Mouse (Mus musculus): ENCODE results near the gene Cfap298. TPM values are rescaled to one million over a fixed set of nuclear protein-coding genes. Genes with fewer than 3 reads are reported as not detected.

Cfap298 gene
- polyA plus RNA-seq, 1 experiment from 2014 or later, result 45.5 TPM

GRCm38 (mm10) chr16:90934193-90934686, 674 bp downstream of the Cfap298 start:
- under 1% methylated on average over 38 of the region's 38 CpGs for WGBS
- peak overlapping the region; percentile 82 for H3K27ac ChIP-seq
- no peaks in the 10 kb centered on the region for H3K9me3 ChIP-seq (replicated peaks)
- H3K27me3 ChIP-seq (ENCODE audit: low read depth, poor library complexity, severe bottlenecking), result no peaks in the 10 kb centered on the region
- DNase-seq (ENCODE audit: low spot score), result peak; percentile 80
- peaks cover 6% of the 10 kb centered on the region; the same call in 1 of the 2 replicates for H3K36me3 ChIP-seq
- H3K4me1 ChIP-seq, result peaks cover 12% of the 10 kb centered on the region
- peak overlapping the region; percentile 75 for H3K4me3 ChIP-seq

GRCm38 (mm10) chr16:90933534-90934176, 1.3 kb downstream of the Cfap298 start:
- Histone ChIP-seq H3K4me1 (peaks cover 12% of the 10 kb centered on the region), H3K36me3 (peaks cover 10% of the 10 kb centered on the region), H3K9me3 (replicated peaks) (no peaks in the 10 kb centered on the region), H3K4me3 (peak overlapping the region; percentile 75), H3K27ac (peak overlapping the region; percentile 82), H3K27me3 (ENCODE audit: low read depth, poor library complexity, severe bottlenecking) (no peaks in the 10 kb centered on the region)
- WGBS, result 31% methylated on average over 13 of the region's 13 CpGs
- DNase-seq (ENCODE audit: low spot score), result no peak

DNA sequence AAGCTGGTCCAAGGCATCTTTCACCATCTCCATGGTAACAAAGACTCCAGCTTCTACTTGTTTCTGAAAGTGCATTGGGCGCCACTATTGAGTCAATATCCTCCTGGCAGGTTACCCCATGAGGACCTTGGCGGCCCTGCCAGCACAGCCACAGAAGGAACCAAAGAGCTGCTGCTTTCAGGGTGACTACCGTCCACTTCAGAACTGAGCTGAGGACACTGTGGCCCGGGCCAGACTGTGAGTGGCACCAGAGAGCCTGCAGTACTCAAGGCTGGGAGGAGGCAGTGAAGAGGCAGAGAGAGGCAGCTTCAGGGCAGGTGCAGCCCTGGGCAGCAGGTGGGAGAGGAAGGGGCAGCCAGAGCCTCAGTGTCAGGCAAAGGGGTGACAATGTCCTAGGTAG, 7.5 kb downstream of the Cfap298 start:
- 91% methylated on average over 4 of the region's 4 CpGs for WGBS

GRCm38 (mm10) chr16:90925461-90925860, 9.5 kb downstream of the Cfap298 start:
- Histone ChIP-seq H3K4me1 (no peaks in the 10 kb centered on the region), H3K27me3 (ENCODE audit: low read depth, poor library complexity, severe bottlenecking) (no peaks in the 10 kb centered on the region), H3K27ac (no peak overlapping the region), H3K4me3 (no peak overlapping the region), H3K36me3 (peaks cover 49% of the 10 kb centered on the region), H3K9me3 (replicated peaks) (no peaks in the 10 kb centered on the region)
- peak; percentile 77 for DNase-seq (ENCODE audit: low spot score)
- WGBS, result 31% methylated on average over 5 of the region's 5 CpGs

More for the DNA sequence above, 7.5 kb downstream of the Cfap298 start:
- no peaks in the 10 kb centered on the region for H3K4me1 ChIP-seq
- no peaks in the 10 kb centered on the region for H3K9me3 ChIP-seq (replicated peaks)
- no peak overlapping the region for H3K27ac ChIP-seq
- H3K27me3 ChIP-seq (ENCODE audit: low read depth, poor library complexity, severe bottlenecking), result no peaks in the 10 kb centered on the region
- no peak for DNase-seq (ENCODE audit: low spot score)
- H3K36me3 ChIP-seq, result peaks cover 48% of the 10 kb centered on the region
- no peak overlapping the region for H3K4me3 ChIP-seq

GRCm38 (mm10) chr16:90924606-90925370, 10.1 kb downstream of the Cfap298 start:
- H3K36me3 ChIP-seq, result peaks cover 49% of the 10 kb centered on the region
- WGBS, result 90% methylated on average over 13 of the region's 13 CpGs

DNA sequence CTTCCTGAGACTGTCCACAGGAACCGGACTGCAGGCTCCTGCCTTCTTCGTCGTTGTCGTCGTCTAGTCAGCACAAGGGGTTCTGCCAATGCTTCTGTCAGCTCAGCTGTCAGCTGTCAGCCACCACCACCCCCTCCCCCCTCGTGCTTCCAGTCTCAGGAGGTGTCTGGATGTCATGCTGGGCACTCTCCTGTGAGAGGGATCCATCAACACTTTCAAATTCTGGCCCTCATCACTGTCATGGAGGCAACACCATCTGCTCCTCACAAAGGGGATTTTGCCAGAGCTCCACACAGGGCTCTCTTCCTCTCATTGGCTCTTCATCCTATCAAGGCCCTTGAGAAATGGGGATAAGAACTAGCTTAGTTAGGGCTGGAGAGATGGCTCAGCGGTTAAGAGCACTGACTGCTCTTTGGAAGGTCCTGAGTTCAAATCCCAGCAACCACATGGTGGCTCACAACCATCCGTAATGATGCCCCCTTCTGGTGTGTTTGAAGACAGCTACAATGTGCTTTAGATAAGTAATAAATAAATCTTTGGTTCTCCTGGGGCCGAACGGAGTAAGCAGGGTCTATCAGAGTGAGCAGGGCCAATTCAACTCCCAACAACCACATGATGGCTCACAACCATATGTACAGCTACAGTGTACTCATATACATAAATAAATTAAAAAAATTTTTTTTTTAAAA, 13.3 kb downstream of the Cfap298 start:
- no peak for DNase-seq (ENCODE audit: low spot score)
- no peaks in the 10 kb centered on the region for H3K4me1 ChIP-seq
- H3K27me3 ChIP-seq (ENCODE audit: low read depth, poor library complexity, severe bottlenecking), result 0 out of 2 replicates have a peak, but pooled peaks cover 4% of the 10 kb centered on the region
- peaks cover 23% of the 10 kb centered on the region for H3K36me3 ChIP-seq
- H3K27ac ChIP-seq, result no peak overlapping the region
- no peaks in the 10 kb centered on the region for H3K9me3 ChIP-seq (replicated peaks)
- 44% methylated on average over 10 of the region's 10 CpGs for WGBS
- no peak overlapping the region for H3K4me3 ChIP-seq

More at GRCm38 (mm10) chr16:90924606-90925370, 10.1 kb downstream of the Cfap298 start:
- no peaks in the 10 kb centered on the region for H3K27me3 ChIP-seq (ENCODE audit: low read depth, poor library complexity, severe bottlenecking)
- H3K4me3 ChIP-seq, result no peak overlapping the region
- DNase-seq (ENCODE audit: low spot score), result no peak
- no peak overlapping the region; the same call in 1 of the 2 replicates for H3K27ac ChIP-seq
- H3K4me1 ChIP-seq, result no peaks in the 10 kb centered on the region
- H3K9me3 ChIP-seq (replicated peaks), result no peaks in the 10 kb centered on the region

DNA sequence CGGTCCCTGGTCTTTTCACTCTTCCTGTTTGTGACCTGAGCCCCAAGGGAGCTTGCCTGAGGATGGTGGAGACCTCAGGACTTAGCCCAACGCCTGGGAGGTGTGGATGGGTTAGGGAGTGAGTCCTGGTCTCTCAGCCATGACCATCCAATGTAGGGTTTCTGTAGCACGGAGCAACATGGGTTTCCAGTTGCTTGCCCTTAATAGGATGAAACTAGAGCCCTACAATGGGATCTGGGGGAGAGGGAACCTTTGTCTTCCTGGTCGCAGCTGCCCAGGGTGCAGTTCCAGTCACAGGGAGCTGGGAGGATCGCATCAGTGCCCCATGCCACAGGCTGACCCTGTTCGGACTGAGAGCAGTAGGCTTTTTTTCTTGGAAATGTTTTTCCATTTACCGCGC, 17.8 kb downstream of the Cfap298 start:
- no peak overlapping the region for H3K27ac ChIP-seq
- no peak for DNase-seq (ENCODE audit: low spot score)
- WGBS, result 81% methylated on average over 8 of the region's 8 CpGs

GRCm38 (mm10) chr16:90916040-90916481, 18.9 kb downstream of the Cfap298 start:
- Histone ChIP-seq H3K36me3 (no peaks in the 10 kb centered on the region), H3K4me3 (no peak overlapping the region), H3K27me3 (ENCODE audit: low read depth, poor library complexity, severe bottlenecking) (0 out of 2 replicates have a peak, but pooled peaks cover 4% of the 10 kb centered on the region), H3K9me3 (replicated peaks) (no peaks in the 10 kb centered on the region), H3K4me1 (peaks cover 6% of the 10 kb centered on the region; the same call in 1 of the 2 replicates), H3K27ac (no peak overlapping the region)
- no peak for DNase-seq (ENCODE audit: low spot score)
- WGBS, result 60% methylated on average over 12 of the region's 12 CpGs

More for the DNA sequence above, 17.8 kb downstream of the Cfap298 start:
- Histone ChIP-seq H3K36me3 (no peaks in the 10 kb centered on the region), H3K27me3 (ENCODE audit: low read depth, poor library complexity, severe bottlenecking) (0 out of 2 replicates have a peak, but pooled peaks cover 4% of the 10 kb centered on the region), H3K4me1 (peaks cover 6% of the 10 kb centered on the region; the same call in 1 of the 2 replicates), H3K4me3 (no peak overlapping the region), H3K9me3 (replicated peaks) (no peaks in the 10 kb centered on the region)

GRCm38 (mm10) chr16:90911766-90912165, 23.1 kb downstream of the Cfap298 start:
- Histone ChIP-seq H3K36me3 (no peaks in the 10 kb centered on the region), H3K4me3 (no peak overlapping the region), H3K9me3 (replicated peaks) (no peaks in the 10 kb centered on the region), H3K27me3 (ENCODE audit: low read depth, poor library complexity, severe bottlenecking) (no peaks in the 10 kb centered on the region), H3K4me1 (peaks cover 6% of the 10 kb centered on the region; the same call in 1 of the 2 replicates), H3K27ac (no peak overlapping the region)
- WGBS, result 95% methylated on average over 13 of the region's 13 CpGs
- DNase-seq (ENCODE audit: low spot score), result no peak

DNA sequence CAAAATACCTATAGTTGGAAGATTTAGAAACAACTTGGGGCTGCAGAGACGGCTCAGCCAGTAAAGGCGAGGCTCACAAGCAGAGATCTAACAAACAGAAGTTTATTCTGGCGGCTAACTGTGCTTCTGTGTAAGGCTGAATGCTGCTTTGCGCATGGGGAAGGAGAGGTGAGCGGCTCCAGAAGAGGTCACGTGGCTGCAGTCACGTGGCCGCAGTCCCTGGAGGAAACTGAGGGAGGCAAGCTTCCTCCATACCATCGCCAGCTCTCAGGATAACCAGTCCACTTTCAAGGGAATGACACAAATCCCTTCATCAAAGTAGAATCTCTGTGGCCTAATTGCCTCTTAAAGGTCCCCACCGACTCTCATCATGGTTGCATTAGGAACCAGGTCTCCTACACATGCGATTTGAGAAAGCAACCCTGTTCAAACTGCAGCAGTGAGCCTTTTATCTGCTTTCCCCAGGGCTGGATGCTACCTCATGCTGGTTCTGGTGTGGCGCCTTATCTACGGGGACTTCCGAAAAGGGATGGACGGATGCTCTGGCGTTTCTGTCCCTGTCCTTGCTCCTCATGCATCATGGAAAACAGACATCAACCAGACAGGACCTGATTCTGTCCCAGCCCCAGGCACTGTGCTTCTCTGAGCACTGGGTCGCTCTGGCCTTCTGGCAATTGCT, 23.9 kb downstream of the Cfap298 start:
- Histone ChIP-seq H3K27me3 (ENCODE audit: low read depth, poor library complexity, severe bottlenecking) (no peaks in the 10 kb centered on the region), H3K36me3 (no peaks in the 10 kb centered on the region), H3K4me1 (peaks cover 2% of the 10 kb centered on the region; the same call in 1 of the 2 replicates), H3K9me3 (replicated peaks) (no peaks in the 10 kb centered on the region), H3K4me3 (no peak overlapping the region), H3K27ac (no peak overlapping the region)
- DNase-seq (ENCODE audit: low spot score), result no peak
- WGBS, result 86% methylated on average over 17 of the region's 17 CpGs

DNA sequence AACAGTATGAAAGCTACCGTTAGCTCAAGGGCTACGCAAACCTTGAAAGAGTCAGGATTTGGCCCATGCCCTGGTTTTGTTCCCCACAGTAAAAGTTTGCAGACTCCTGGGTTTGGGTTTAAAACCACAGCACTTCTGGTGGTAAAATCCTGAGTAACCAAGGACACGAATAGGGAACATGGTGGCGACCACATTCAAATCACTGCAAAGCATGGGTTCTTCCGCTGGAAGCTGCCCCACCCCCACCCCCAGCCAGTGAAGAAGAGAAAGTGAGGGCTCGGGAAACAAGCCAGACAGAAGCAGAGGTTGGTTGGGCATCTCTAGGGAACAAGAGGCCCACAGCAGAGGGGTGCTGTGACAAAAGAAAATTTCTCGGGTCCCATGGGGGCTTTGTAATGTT, 27.7 kb downstream of the Cfap298 start:
- Histone ChIP-seq H3K36me3 (no peaks in the 10 kb centered on the region), H3K27ac (no peak overlapping the region), H3K4me3 (no peak overlapping the region), H3K4me1 (no peaks in the 10 kb centered on the region), H3K9me3 (replicated peaks) (no peaks in the 10 kb centered on the region), H3K27me3 (ENCODE audit: low read depth, poor library complexity, severe bottlenecking) (no peaks in the 10 kb centered on the region)
- no peak for DNase-seq (ENCODE audit: low spot score)
- WGBS, result 74% methylated on average over 7 of the region's 7 CpGs

GRCm38 (mm10) chr16:90903300-90903699, 31.6 kb downstream of the Cfap298 start:
- Histone ChIP-seq H3K27ac (no peak overlapping the region), H3K27me3 (ENCODE audit: low read depth, poor library complexity, severe bottlenecking) (no peaks in the 10 kb centered on the region), H3K4me3 (no peak overlapping the region), H3K9me3 (replicated peaks) (no peaks in the 10 kb centered on the region), H3K4me1 (no peaks in the 10 kb centered on the region), H3K36me3 (no peaks in the 10 kb centered on the region)
- WGBS, result 39% methylated on average over 5 of the region's 5 CpGs
- DNase-seq (ENCODE audit: low spot score), result no peak
